Mouse (Mus musculus) macrophage (primary cell): ENCODE results near the gene Ufm1. TPM values are rescaled to one million over a fixed set of nuclear protein-coding genes. Genes with fewer than 3 reads are reported as not detected.

Source experiments
- polyA plus RNA-seq: library from polyadenylated mRNA; stranded (reverse); fragments of 250-400 nt; gene quantifications from 3 replicates; pipeline ENCODE4 v1.2.4, GENCODE M21; 2018; ENCODE audit warnings: inconsistent platforms

Gene Ufm1
- polyA plus RNA-seq, 1 experiment from 2014 or later = 60.8 TPM

Other genes starting within 250 kb of the Ufm1 start
- gene Frem2, start 206.5 kb downstream of the Ufm1 start, polyA plus RNA-seq = not detected in 3 replicates
- gene Gm10985, start 18.7 kb downstream of the Ufm1 start, polyA plus RNA-seq = not detected in 3 replicates